Mouse (Mus musculus) CH12.LX (cell line): ENCODE results near the gene Mcrip1. TPM values are rescaled to one million over a fixed set of nuclear protein-coding genes. Genes with fewer than 3 reads are reported as not detected.

Source experiments
- DNase-seq: peaks from one replicate; pipeline ENCODE4 v3.0.0-alpha.2; 2013; ENCODE audit errors: extremely low read depth
- H3K27ac ChIP-seq: 2 replicates; pipeline ENCODE4 v1.5.1; 2012; ENCODE audit warnings: low read depth, mild to moderate bottlenecking, control low read depth, moderate library complexity; ENCODE audit not compliant: insufficient read depth
- H3K27me3 ChIP-seq: replicated peaks from 2 replicates; pipeline ENCODE3; 2012; ENCODE audit warnings: inconsistent platforms
- H3K36me3 ChIP-seq, 2 experiments: replicated peaks in 1 of 2; 2 replicates each; pipeline versions ENCODE3 to v1.6.1; 2012; ENCODE audit warnings: inconsistent platforms in 1 of 2, low read length in 1 of 2, mild to moderate bottlenecking in 1 of 2, mixed read lengths in 1 of 2, moderate library complexity in 1 of 2; ENCODE audit not compliant: control insufficient read depth in 1 of 2, insufficient read depth in 1 of 2
- H3K4me1 ChIP-seq, 2 experiments: 2 replicates each; pipeline ENCODE4 v1.6.1; 2012; ENCODE audit warnings: inconsistent platforms in 1 of 2, moderate library complexity in 1 of 2; ENCODE audit not compliant: insufficient read depth in 2 of 2, control insufficient read depth in 1 of 2
- H3K4me2 ChIP-seq: 2 replicates; pipeline ENCODE4 v1.6.1; 2012; ENCODE audit warnings: low read depth, mild to moderate bottlenecking, control low read depth; ENCODE audit not compliant: poor library complexity, insufficient read depth, severe bottlenecking
- H3K4me3 ChIP-seq, 3 experiments: fragments of 150-350 bp in 1 of 3; sonication (generic) in 1 of 3; replicated peaks in 1 of 3; 2 replicates each; pipeline versions ENCODE3 to v1.5.1; 2011 to 2012; ENCODE audit warnings: low read depth in 2 of 3, low read length in 2 of 3, mild to moderate bottlenecking in 2 of 3, moderate library complexity in 2 of 3, control low read depth in 1 of 3, improper control_type of control experiment in 1 of 3, inconsistent platforms in 1 of 3, mixed read lengths in 1 of 3; ENCODE audit not compliant: poor library complexity in 1 of 3
- H3K79me2 ChIP-seq: replicated peaks from 2 replicates; pipeline ENCODE4 v1.6.1; 2012; ENCODE audit warnings: mild to moderate bottlenecking, moderate library complexity; ENCODE audit not compliant: control insufficient read depth, poor library complexity, insufficient read depth, severe bottlenecking; ENCODE audit errors: extremely low read depth
- H3K9ac ChIP-seq: 2 replicates; pipeline ENCODE4 v1.6.1; 2012; ENCODE audit warnings: low read depth, mild to moderate bottlenecking, control low read depth, moderate library complexity; ENCODE audit not compliant: insufficient read depth
- H3K9me3 ChIP-seq: replicated peaks from 2 replicates; pipeline ENCODE3; 2012; ENCODE audit warnings: low read length, inconsistent platforms, mixed read lengths
- CHD2 ChIP-seq: IDR thresholded peaks from 2 replicates; pipeline ENCODE4 v1.6.1; 2011; ENCODE audit warnings: low read length, improper control_type of control experiment
- ETS1 ChIP-seq: conservative IDR thresholded peaks from 2 replicates; pipeline ENCODE4 v1.6.1; 2012; ENCODE audit warnings: low read depth, mild to moderate bottlenecking, inconsistent platforms, low read length, improper control_type of control experiment, moderate library complexity
- GABPA ChIP-seq: IDR thresholded peaks from 2 replicates; pipeline ENCODE4 v1.6.1; 2012; ENCODE audit warnings: low read depth, low read length, improper control_type of control experiment, inconsistent platforms; ENCODE audit not compliant: insufficient replicate concordance
- JUND ChIP-seq: conservative IDR thresholded peaks from 2 replicates; pipeline ENCODE4 v1.6.1; 2011; ENCODE audit warnings: low read depth, low read length, improper control_type of control experiment
- KAT2A ChIP-seq: IDR thresholded peaks from 2 replicates; pipeline ENCODE4 v1.6.1; 2012; ENCODE audit warnings: low read length, improper control_type of control experiment, inconsistent platforms; ENCODE audit not compliant: insufficient replicate concordance
- MEF2A ChIP-seq: IDR thresholded peaks from 2 replicates; pipeline ENCODE4 v1.6.1; 2014; ENCODE audit warnings: low read depth, mild to moderate bottlenecking, inconsistent platforms, low read length, improper control_type of control experiment, borderline replicate concordance
- MXI1 ChIP-seq: IDR thresholded peaks from 2 replicates; pipeline ENCODE4 v1.6.1; 2011; ENCODE audit warnings: mild to moderate bottlenecking, low read depth, low read length, improper control_type of control experiment
- MYC ChIP-seq: IDR thresholded peaks from 2 replicates; pipeline ENCODE4 v1.6.1; 2011; ENCODE audit warnings: low read depth, mild to moderate bottlenecking, improper control_type of control experiment, low read length
- RAD21 ChIP-seq: IDR thresholded peaks from 2 replicates; pipeline ENCODE4 v1.6.1; 2011; ENCODE audit warnings: low read depth, mild to moderate bottlenecking, low read length, improper control_type of control experiment, moderate library complexity
- SIN3A ChIP-seq: IDR thresholded peaks from 2 replicates; pipeline ENCODE4 v1.6.1; 2012; ENCODE audit warnings: low read length, improper control_type of control experiment, inconsistent platforms
- SMC3 ChIP-seq: IDR thresholded peaks from 2 replicates; pipeline ENCODE4 v1.6.1; 2011; ENCODE audit warnings: low read depth, low read length, improper control_type of control experiment
- TBP ChIP-seq: conservative IDR thresholded peaks from 2 replicates; pipeline ENCODE4 v1.6.1; 2011; ENCODE audit warnings: low read depth, low read length, improper control_type of control experiment
- TCF12 ChIP-seq: IDR thresholded peaks from 2 replicates; pipeline ENCODE4 v1.6.1; 2014; ENCODE audit warnings: low read depth, mild to moderate bottlenecking, inconsistent platforms, low read length, improper control_type of control experiment
- UBTF ChIP-seq: IDR thresholded peaks from 2 replicates; pipeline ENCODE4 v1.6.1; 2012; ENCODE audit warnings: low read depth, mild to moderate bottlenecking, inconsistent platforms, low read length, improper control_type of control experiment, moderate library complexity
- USF2 ChIP-seq: conservative IDR thresholded peaks from 2 replicates; pipeline ENCODE4 v1.6.1; 2011; ENCODE audit warnings: low read depth, low read length, improper control_type of control experiment
- dilution Hi-C: fragments of 300-500 bp; cut with MboI; formaldehyde crosslinking; loops from 2 replicates; pipeline ENCODE4 v1.14.3; 2020; ENCODE audit warnings: low sequenced_read_pairs; ENCODE audit not compliant: extremely low pct_unique_long_range_greater_than_20kb, extremely low pct_ligation_motif_present
- in situ Hi-C: fragments of 300-500 bp; cut with MboI; formaldehyde crosslinking; loops from 3 replicates; pipeline ENCODE4 v1.14.3; 2019; ENCODE audit warnings: low sequenced_read_pairs, low pct_ligation_motif_present, low pct_unique_long_range_greater_than_20kb, mixed read lengths
- polyA plus RNA-seq: library from polyadenylated mRNA; unstranded; fragments of >175 nt; gene quantifications from 2 replicates; pipeline ENCODE4 v1.2.1, GENCODE M21; 2012; ENCODE audit warnings: low read depth; ENCODE audit not compliant: insufficient read length
- total RNA-seq, 2 experiments: library from RNA; depleted of rRNA; stranded (reverse); fragments of 300-350 nt in 1 of 2; fragments of >200 nt in 1 of 2; gene quantifications; 2 replicates each; pipeline ENCODE4 v1.2.3; 2012 to 2014

The Mcrip1 gene
- total and polyA plus RNA-seq, 3 experiments = 39.6 to 66.5 (median 46.2) TPM

GRCm38 (mm10) chr11:120598283-120598989 lies 48.9 kb upstream of the Mcrip1 start, which contains the start of the genes Alyref and Anapc11 (continued):
- TF ChIP-seq ETS1 (peak; percentile 61), CHD2 (peak; percentile 62), UBTF (peak; percentile 68; the same call in 1 of the 2 replicates), TBP (peak; percentile 46; the same call in 1 of the 2 replicates), USF2 (peak; percentile 19; the same call in 1 of the 2 replicates), KAT2A (peak; percentile 93; the same call in 1 of the 2 replicates), GABPA (no peak; the same call in 1 of the 2 replicates), JUND (no peak)
- TF ChIP-seq, all 38 proteins: peak for 28

DNA sequence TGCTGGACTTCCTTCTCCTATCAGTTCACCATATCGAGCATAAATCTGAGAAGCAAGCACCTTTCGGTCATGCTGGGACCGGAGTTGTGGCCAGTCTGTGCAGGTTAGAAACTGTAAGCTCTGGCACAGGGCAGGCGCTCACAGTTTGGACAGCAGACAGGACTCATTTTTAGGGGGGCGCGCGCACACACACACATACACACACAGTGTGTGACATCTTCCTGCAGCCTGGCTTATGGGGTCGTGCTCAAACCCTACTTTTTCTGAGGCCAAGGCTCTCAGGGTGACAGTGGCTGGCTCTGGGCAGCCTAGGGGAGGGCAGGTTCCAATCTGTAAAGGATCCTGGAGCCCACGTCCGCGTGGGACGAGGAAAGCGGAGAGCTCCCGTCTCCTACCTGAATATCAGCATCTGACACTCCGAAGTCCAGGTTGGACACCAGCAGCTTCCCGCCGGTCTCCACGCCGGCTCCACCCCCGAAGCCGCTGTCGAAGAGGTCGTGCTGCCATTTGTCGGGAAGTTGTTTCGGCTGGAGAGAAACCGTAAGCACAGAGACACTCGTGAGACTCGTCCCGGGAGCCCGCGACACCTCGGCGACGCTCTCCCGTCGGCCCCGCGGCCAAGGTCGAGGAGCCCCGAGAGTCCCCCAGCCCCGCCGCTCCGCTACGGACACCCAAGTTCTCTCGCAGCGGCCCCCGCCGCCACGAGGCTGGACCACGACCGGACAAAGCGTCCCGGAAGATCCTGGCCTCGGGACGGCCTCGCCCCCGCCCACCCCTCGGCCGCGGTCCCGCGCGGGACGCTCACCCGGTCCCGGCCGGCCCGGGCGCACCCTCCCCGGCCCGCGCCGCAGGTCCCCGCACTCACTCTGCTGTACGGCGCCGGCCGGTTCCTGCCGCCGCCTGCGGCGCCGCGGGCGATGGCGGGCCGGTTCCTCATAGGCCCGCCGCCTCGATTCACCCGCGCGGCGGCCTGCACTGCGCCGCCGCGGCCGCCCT lies 48.0 kb upstream of the Mcrip1 start:
- DNase-seq = no peak
- H3K4me3 ChIP-seq = peak overlapping the region; percentile 83 to 96 (median 88)
- TF ChIP-seq TCF12 = no peak
- TF ChIP-seq SMC3 = no peak
- 0 out of 2 replicates have a peak, but pooled peaks have one; percentile 46 for TF ChIP-seq SIN3A
- TF ChIP-seq RAD21 = no peak
- 0 out of 2 replicates have a peak, but pooled peaks have one; percentile 1 for TF ChIP-seq MYC
- no peak for TF ChIP-seq MEF2A
- TF ChIP-seq MXI1 = peak; percentile 61; the same call in 1 of the 2 replicates
- TF ChIP-seq, all 38 proteins: peak for 3
- Histone ChIP-seq H3K9ac (peak overlapping the region; percentile 98), H3K27me3 (no peaks in the 10 kb centered on the region), H3K36me3 (peaks cover 46 to 68% of the 10 kb centered on the region in 2 experiments), H3K4me1 (peaks cover 8 to 58% of the 10 kb centered on the region in 2 experiments), H3K4me2 (peak overlapping the region; percentile 64), H3K27ac (peak overlapping the region; percentile 17), H3K79me2 (peaks cover 62% of the 10 kb centered on the region), H3K9me3 (no peaks in the 10 kb centered on the region)
- in situ Hi-C loops (no loop called here), dilution Hi-C loops (no loop called here)
